Mouse (Mus musculus) hindbrain, embryonic 12.5 days (tissue): ENCODE data around the gene Omp. TPM values are rescaled to one million over a fixed set of nuclear protein-coding genes. Genes with fewer than 3 reads are reported as not detected.

ENCODE experiments used
- ATAC-seq: fragments of 200-750 bp; cut with Nextera tagmentation; 2 replicates; pipeline ENCODE4 v1.8.0; 2017; ENCODE audit warnings: moderate TSS enrichment; ENCODE audit not compliant: low FRiP score
- H3K27ac ChIP-seq: fragments of 300-500 bp; sonication (generic); 2 replicates; pipeline ENCODE4 v1.5.1; 2016; ENCODE audit warnings: mild to moderate bottlenecking
- H3K27me3 ChIP-seq: fragments of 300-500 bp; sonication (generic); 2 replicates; pipeline ENCODE4 v1.6.1; 2016; ENCODE audit warnings: mild to moderate bottlenecking
- H3K36me3 ChIP-seq: fragments of 300-500 bp; sonication (generic); 2 replicates; pipeline ENCODE4 v1.6.1; 2016; ENCODE audit warnings: mild to moderate bottlenecking
- H3K4me1 ChIP-seq: fragments of 300-500 bp; sonication (generic); 2 replicates; pipeline ENCODE4 v1.6.1; 2016
- H3K4me2 ChIP-seq: fragments of 300-500 bp; sonication (generic); replicated peaks from 2 replicates; pipeline ENCODE4 v1.6.1; 2016; ENCODE audit warnings: mild to moderate bottlenecking
- H3K4me3 ChIP-seq: fragments of 300-500 bp; sonication (generic); 2 replicates; pipeline ENCODE4 v1.5.1; 2016; ENCODE audit warnings: mild to moderate bottlenecking
- H3K9ac ChIP-seq: fragments of 300-500 bp; sonication (generic); 2 replicates; pipeline ENCODE4 v1.6.1; 2016; ENCODE audit warnings: mild to moderate bottlenecking, moderate library complexity
- H3K9me3 ChIP-seq: fragments of 300-500 bp; sonication (generic); replicated peaks from 2 replicates; pipeline ENCODE4 v1.6.1; 2016; ENCODE audit warnings: mild to moderate bottlenecking
- WGBS: fragments of 180-500 bp; shearing (Covaris S2); methylation state at CpG from one replicate; pipeline ENCODE4 v1.1.7; 2016; 5-methylcytosine and 5-hydroxymethylcytosine counted together
- polyA plus RNA-seq: library from polyadenylated mRNA; unstranded; fragments of >200 nt; fragmentation: Nextera tagmentation; extraction: Ambion mirVana; gene quantifications from 2 replicates; pipeline ENCODE4 v1.2.1, GENCODE M21; 2016

The Omp gene
- polyA plus RNA-seq, 1 experiment from 2014 or later = 0.28 TPM

GRCm38 (mm10) chr7:98163700-98164099 lies 18.4 kb upstream of the Omp start:
- Histone ChIP-seq H3K36me3 (no peaks in the 10 kb centered on the region), H3K4me2 (no peak overlapping the region), H3K4me3 (no peak overlapping the region), H3K4me1 (peaks cover 25% of the 10 kb centered on the region), H3K9me3 (no peaks in the 10 kb centered on the region), H3K9ac (no peak overlapping the region), H3K27ac (no peak overlapping the region), H3K27me3 (0 out of 2 replicates have a peak, but pooled peaks cover 3% of the 10 kb centered on the region)
- WGBS = 69% methylated on average over 3 of the region's 3 CpGs
- no peak for ATAC-seq

DNA sequence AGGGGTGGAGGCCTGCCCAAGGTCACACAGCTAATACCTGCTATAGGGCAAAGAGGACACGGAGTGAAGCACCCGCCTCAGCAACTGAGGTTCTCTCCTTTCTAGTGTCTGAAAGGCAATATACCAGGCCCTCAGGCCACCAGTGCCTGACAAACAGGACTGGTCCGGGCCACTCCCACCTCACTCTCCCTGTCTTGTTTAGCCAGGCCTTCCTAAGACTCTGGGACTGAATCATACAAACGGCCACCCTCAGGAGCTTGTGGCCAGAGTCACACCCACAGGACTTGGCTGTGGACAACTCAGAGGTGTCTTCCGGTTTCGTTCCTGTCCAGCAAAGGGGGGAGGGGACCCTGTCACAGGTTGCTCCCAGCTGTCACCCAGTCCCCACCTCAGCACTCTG lies 16.9 kb upstream of the Omp start:
- Histone ChIP-seq H3K4me1 (peaks cover 39% of the 10 kb centered on the region), H3K9me3 (no peaks in the 10 kb centered on the region), H3K9ac (no peak overlapping the region), H3K27me3 (peaks cover 8% of the 10 kb centered on the region; the same call in 1 of the 2 replicates), H3K36me3 (no peaks in the 10 kb centered on the region), H3K4me3 (no peak overlapping the region), H3K27ac (no peak overlapping the region), H3K4me2 (no peak overlapping the region)
- ATAC-seq = no peak
- 79% methylated on average over 6 of the region's 6 CpGs for WGBS

DNA sequence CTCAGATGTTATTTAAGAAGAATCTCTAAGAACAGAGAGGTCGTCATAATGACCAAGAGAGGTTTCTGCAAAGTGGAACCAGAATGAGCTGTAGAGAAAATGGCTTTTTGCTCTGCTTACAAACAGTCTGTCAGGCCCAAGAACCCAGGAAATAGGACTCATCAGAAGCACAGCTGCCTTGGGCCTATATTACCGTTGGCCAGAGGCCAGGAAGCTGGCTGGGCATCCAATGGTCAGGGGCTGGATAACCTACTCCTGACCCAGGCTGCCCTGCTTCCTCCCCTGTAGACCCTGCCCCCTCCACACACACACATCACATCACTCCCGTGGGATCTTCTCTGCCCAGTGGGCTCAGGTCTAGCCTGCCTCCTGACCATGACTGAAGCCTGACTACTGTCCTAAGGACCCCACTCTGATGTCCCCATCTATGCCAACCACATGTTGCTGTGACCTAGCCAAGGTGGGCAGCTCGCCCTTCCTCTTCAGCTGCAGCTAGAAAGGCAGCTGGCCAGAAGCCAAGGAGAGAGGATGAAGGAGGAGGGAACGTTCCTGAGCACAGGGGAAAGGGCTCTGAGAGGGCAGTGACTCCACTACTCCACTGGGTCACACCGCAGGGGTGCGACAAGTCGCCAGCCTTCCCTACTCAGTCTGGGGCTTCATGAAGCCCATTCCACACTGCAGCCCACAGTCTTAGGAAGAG lies 14.9 kb upstream of the Omp start:
- Histone ChIP-seq H3K4me2 (no peak overlapping the region), H3K36me3 (no peaks in the 10 kb centered on the region), H3K27ac (no peak overlapping the region), H3K9ac (no peak overlapping the region), H3K9me3 (no peaks in the 10 kb centered on the region), H3K4me3 (no peak overlapping the region), H3K27me3 (peaks cover 8% of the 10 kb centered on the region; the same call in 1 of the 2 replicates), H3K4me1 (peaks cover 51% of the 10 kb centered on the region)
- WGBS = 57% methylated on average over 8 of the region's 8 CpGs
- ATAC-seq = no peak

DNA sequence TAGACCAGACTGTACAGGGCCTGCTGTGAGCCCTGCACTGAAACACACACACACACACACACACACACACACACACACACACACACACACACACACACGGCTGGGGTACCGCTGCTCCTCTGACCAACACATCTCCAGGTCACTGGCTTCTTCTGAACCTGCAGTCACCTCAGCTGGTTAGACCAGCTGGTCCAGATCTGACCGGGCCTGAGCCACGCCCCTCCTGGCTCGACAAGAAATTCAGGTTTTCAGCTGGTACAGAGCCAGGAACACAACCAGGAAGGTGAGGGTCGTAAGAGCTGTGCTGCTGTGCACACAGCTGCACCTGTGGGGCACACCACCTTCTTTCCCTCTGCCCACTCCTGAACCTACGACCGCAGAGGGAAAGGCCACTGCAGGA lies 13.2 kb upstream of the Omp start:
- no peaks in the 10 kb centered on the region for H3K36me3 ChIP-seq
- WGBS = 56% methylated on average over 8 of the region's 8 CpGs
- no peak overlapping the region for H3K4me3 ChIP-seq
- H3K9ac ChIP-seq = no peak overlapping the region
- no peak overlapping the region; the same call in 1 of the 2 replicates for H3K27ac ChIP-seq
- H3K4me1 ChIP-seq = peaks cover 44% of the 10 kb centered on the region
- no peaks in the 10 kb centered on the region for H3K9me3 ChIP-seq
- ATAC-seq = no peak
- H3K4me2 ChIP-seq = no peak overlapping the region
- peaks cover 8% of the 10 kb centered on the region; the same call in 1 of the 2 replicates for H3K27me3 ChIP-seq

- Histone ChIP-seq H3K27ac (no peak overlapping the region; the same call in 1 of the 2 replicates), H3K9ac (peak overlapping the region; percentile 32; the same call in 1 of the 2 replicates), H3K4me3 (no peak overlapping the region), H3K27me3 (peaks cover 8% of the 10 kb centered on the region; the same call in 1 of the 2 replicates), H3K36me3 (no peaks in the 10 kb centered on the region), H3K4me2 (no peak overlapping the region), H3K9me3 (no peaks in the 10 kb centered on the region), H3K4me1 (peaks cover 44% of the 10 kb centered on the region)
- WGBS = 58% methylated on average over 5 of the region's 5 CpGs
- ATAC-seq = no peak
Measured at GRCm38 (mm10) chr7:98157636-98158332, 12.5 kb upstream of the Omp start.

- no peak for ATAC-seq
- H3K4me3 ChIP-seq = no peak overlapping the region
- H3K27ac ChIP-seq = no peak overlapping the region
- H3K9me3 ChIP-seq = no peaks in the 10 kb centered on the region
- peaks cover 12% of the 10 kb centered on the region for H3K27me3 ChIP-seq
- H3K9ac ChIP-seq = no peak overlapping the region
- 56% methylated on average over 3 of the region's 3 CpGs for WGBS
- H3K36me3 ChIP-seq = no peaks in the 10 kb centered on the region
- peaks cover 54% of the 10 kb centered on the region for H3K4me1 ChIP-seq
- no peak overlapping the region for H3K4me2 ChIP-seq
Measured at GRCm38 (mm10) chr7:98156280-98156665, 11.0 kb upstream of the Omp start.

DNA sequence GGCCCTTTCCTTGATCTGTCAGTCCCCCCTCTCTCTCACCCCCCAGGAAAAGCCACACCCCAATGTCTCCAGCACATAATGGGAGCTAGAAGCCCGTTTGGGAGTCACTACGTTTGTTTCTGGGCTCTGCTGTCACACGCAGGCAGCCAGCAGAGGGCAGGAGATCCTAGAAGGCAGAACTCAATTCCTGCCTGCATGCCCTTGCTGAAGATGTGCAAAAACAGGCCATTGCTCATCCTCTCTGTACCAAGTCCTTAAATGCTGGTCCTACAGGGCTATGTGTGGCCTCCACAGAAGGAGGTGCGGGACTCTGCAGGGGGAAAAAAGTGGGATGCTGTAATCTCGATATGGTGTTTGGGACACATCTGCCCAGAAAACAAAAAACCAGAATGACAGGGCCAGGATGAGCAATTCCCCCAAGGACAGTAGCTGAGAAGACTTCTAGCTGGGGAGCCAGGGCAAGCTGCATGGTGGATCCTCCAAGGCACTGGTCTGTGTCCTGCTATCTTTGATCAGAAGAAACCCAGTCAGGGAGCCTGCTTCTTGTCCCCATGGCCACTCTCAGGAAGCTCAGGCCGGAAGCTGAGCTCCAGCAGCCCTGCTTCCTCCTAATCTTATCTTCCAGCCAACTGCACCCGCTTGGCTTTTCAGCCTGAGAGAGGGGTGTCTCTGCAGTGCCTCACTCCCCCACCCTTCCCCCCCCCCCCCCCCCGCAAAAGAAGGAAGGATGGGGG lies 10.4 kb upstream of the Omp start:
- H3K36me3 ChIP-seq = no peaks in the 10 kb centered on the region
- H3K9me3 ChIP-seq = no peaks in the 10 kb centered on the region
- no peak overlapping the region for H3K4me2 ChIP-seq
- H3K27me3 ChIP-seq = peaks cover 13% of the 10 kb centered on the region
- 30% methylated on average over 8 of the region's 8 CpGs for WGBS
- H3K4me3 ChIP-seq = no peak overlapping the region
- ATAC-seq = peak; percentile 27; the same call in 1 of the 2 replicates
- no peak overlapping the region for H3K9ac ChIP-seq
- no peak overlapping the region for H3K27ac ChIP-seq
- H3K4me1 ChIP-seq = peaks cover 54% of the 10 kb centered on the region

DNA sequence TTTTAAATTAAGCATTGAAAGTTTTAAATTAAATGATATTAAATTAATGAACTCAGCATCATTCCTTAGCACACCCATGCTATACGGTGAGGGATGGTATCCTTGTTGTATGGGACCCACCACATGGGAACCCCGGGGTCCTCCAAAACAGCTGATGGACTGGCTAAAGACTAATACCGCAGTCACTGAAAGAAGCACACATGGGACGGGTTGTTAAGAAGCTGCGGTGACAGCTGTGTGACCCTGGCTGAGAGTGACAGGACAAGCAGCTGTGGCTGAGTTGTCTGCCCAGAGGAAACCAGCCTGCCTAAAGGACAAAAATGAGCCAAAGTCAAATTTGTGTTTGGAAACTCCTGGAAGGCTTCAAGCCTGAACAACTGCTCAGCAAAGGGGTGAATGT lies 8.6 kb upstream of the Omp start:
- H3K4me3 ChIP-seq = no peak overlapping the region
- peaks cover 13% of the 10 kb centered on the region for H3K27me3 ChIP-seq
- H3K27ac ChIP-seq = no peak overlapping the region
- H3K36me3 ChIP-seq = no peaks in the 10 kb centered on the region
- no peak overlapping the region for H3K4me2 ChIP-seq
- 66% methylated on average over 5 of the region's 5 CpGs for WGBS
- no peaks in the 10 kb centered on the region for H3K9me3 ChIP-seq
- no peak overlapping the region for H3K9ac ChIP-seq
- ATAC-seq = no peak
- H3K4me1 ChIP-seq = peaks cover 59% of the 10 kb centered on the region

DNA sequence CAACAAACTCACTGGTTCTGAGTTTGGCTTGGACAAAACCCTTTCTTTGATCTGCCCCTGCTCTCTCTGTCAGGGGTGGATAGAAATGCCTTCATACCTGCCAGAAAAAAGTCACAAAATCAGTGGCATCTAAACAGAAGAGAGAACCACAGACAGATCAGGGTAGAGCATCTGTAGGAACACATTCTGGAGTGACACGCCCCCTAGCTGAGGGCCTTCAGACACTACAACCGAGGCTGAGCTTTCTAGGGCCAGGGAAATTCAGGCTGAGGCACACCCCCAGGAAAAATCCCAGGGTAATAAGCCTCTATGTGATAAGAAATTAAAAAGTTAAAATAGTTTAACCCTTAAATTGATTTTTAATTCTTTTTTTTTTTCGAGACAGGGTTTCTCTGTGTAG lies 8.0 kb upstream of the Omp start:
- Histone ChIP-seq H3K27me3 (peaks cover 12% of the 10 kb centered on the region), H3K9ac (no peak overlapping the region), H3K4me1 (peaks cover 55% of the 10 kb centered on the region), H3K36me3 (no peaks in the 10 kb centered on the region), H3K27ac (no peak overlapping the region), H3K4me2 (no peak overlapping the region), H3K4me3 (no peak overlapping the region), H3K9me3 (no peaks in the 10 kb centered on the region)
- no peak for ATAC-seq
- 38% methylated on average over 3 of the region's 3 CpGs for WGBS

- H3K27ac ChIP-seq = peak overlapping the region; percentile 44
- H3K9ac ChIP-seq = no peak overlapping the region
- peaks cover 10% of the 10 kb centered on the region for H3K27me3 ChIP-seq
- peaks cover 50% of the 10 kb centered on the region for H3K4me1 ChIP-seq
- WGBS = 65% methylated on average over 8 of the region's 8 CpGs
- H3K9me3 ChIP-seq = no peaks in the 10 kb centered on the region
- H3K4me3 ChIP-seq = no peak overlapping the region
- no peak for ATAC-seq
- no peaks in the 10 kb centered on the region for H3K36me3 ChIP-seq
- H3K4me2 ChIP-seq = no peak overlapping the region
Measured at GRCm38 (mm10) chr7:98152400-98152799, 7.1 kb upstream of the Omp start.

DNA sequence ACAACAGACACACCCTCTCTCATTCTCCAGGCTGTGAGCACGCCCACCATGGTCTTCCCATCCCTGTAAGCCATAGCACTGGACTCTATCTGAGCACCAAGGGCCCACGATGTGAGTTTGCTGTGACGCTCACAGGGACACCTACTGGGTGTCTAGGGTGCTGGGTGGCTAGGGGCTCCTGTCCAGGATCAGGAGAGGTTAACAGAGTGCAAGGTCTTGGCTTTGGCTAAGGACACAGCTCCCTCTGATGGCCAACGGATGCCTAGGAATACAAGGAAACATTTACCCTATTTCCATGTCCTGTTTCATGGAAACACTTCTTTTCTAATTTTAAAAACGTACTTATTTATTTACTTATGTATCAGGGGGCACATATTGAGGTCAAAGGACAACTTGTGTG lies 5.2 kb upstream of the Omp start:
- no peak overlapping the region for H3K4me3 ChIP-seq
- no peaks in the 10 kb centered on the region for H3K36me3 ChIP-seq
- no peak overlapping the region for H3K27ac ChIP-seq
- 49% methylated on average over 5 of the region's 5 CpGs for WGBS
- no peak overlapping the region for H3K9ac ChIP-seq
- no peaks in the 10 kb centered on the region for H3K9me3 ChIP-seq
- ATAC-seq = no peak
- peaks cover 10% of the 10 kb centered on the region for H3K27me3 ChIP-seq
- H3K4me1 ChIP-seq = peaks cover 35% of the 10 kb centered on the region
- no peak overlapping the region for H3K4me2 ChIP-seq

DNA sequence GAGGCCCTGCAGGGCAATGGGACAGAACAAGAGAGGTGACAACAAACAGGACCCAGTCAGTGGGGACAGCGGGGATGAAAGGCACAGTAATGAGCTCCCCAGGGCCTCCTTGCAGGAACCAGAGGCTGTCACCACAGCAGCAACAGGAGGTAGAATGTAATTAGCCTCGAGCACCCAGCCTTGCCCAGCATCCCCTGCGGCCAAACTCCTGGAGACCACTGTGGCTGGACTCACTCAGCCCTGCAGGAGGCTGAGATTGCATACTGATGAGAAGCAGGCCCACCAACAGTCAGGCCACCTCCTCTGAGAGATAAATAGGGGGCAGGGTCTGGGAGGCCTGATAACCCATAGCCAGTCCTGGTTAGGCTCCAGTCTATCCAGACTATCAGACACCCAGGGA lies 4.5 kb upstream of the Omp start:
- Histone ChIP-seq H3K4me1 (peaks cover 35% of the 10 kb centered on the region), H3K4me3 (no peak overlapping the region), H3K9me3 (no peaks in the 10 kb centered on the region), H3K27me3 (peaks cover 11% of the 10 kb centered on the region), H3K27ac (0 out of 2 replicates have a peak overlapping the region, but pooled peaks have one; percentile 2), H3K9ac (no peak overlapping the region), H3K36me3 (0 out of 2 replicates have a peak, but pooled peaks cover under 1% of the 10 kb centered on the region), H3K4me2 (no peak overlapping the region)
- peak; percentile 7; the same call in 1 of the 2 replicates for ATAC-seq
- 15% methylated on average over 3 of the region's 3 CpGs for WGBS
